Mouse (Mus musculus): ENCODE results near the gene BC024978. TPM values are rescaled to one million over a fixed set of nuclear protein-coding genes. Genes with fewer than 3 reads are reported as not detected.

Gene BC024978
- total and polyA plus RNA-seq, 3 experiments = 1.6 to 9.4 (median 1.7) TPM

- TF ChIP-seq NELFE (IDR thresholded peaks at IDR 0.05; ENCODE audit: low read depth, low read length) (peak; percentile 69), GABPA (IDR thresholded peaks at IDR 0.05; ENCODE audit: insufficient replicate concordance, low read depth, low read length) (no peak), JUN (IDR thresholded peaks at IDR 0.05; ENCODE audit: insufficient read depth, low read depth, low read length) (no peak), UBTF (IDR thresholded peaks at IDR 0.05; ENCODE audit: low read depth, low read length) (peak; percentile 83; the same call in 1 of the 2 replicates), ETS1 (conservative IDR thresholded peaks at IDR 0.05; ENCODE audit: low read depth, low read length) (no peak; the same call in 1 of the 2 replicates), TCF12 (IDR thresholded peaks at IDR 0.05; ENCODE audit: low read depth, low read length) (peak; percentile 78), NRF1 (IDR thresholded peaks at IDR 0.05; ENCODE audit: low read depth, low read length) (no peak), PAX5 (IDR thresholded peaks at IDR 0.05; ENCODE audit: low read length) (no peak), EP300 (IDR thresholded peaks at IDR 0.05; ENCODE audit: low read length) (no peak)
Observed at GRCm38 (mm10) chr7:27166229-27166613, 29.4 kb upstream of the BC024978 start (continued).

DNA sequence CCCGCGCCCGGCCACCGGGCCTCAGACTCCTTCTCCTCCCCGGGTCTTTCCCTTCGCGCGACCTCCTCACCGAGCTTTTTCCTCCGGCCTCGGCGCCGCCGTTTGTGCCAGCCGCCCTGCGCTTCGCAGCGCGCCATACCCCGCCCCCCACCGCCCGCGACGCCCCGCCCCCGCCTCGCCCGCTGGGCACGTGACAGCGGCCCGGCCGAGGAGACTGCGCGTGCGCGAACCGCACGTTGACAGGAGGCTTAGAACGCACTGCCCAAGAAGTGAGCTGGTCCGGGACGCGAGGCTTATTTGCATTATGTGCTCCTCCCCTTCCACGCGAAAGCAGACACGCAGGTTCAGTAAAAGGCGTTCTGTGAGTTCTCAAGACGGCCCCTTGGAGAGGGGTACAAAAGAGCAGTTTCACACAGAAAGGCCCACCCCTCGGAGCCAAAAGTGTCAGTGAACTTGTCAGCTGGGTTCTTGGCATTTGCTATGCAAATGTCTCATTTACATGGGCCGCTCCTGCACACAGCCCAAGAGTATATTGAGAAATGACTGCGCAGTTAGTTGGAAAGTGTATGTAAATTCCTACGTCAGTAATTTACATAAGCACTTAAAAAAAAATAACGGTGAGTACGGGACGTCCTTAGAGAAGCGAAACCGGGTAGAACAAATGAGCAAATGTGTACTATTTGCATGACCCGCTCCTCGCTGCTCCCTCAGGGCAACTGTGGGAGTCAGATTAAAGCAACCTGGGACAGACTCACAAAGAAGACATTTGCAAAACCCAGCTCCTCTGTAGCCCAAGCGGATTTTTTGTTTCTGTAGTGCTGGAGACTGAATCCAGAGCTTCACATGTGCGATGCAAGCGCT, 28.7 kb upstream of the BC024978 start, which contains the start of gene Egln2:
Egln2 (minus strand) TSS at position 189 of the 861 bp plus-strand sequence.
- peak; percentile 98 for DNase-seq (ENCODE audit: extremely low read depth)
- in situ Hi-C loops (cut with MboI; ENCODE audit: low pct_ligation_motif_present, low pct_unique_long_range_greater_than_20kb, low sequenced_read_pairs) (no loop called here), dilution Hi-C loops (cut with MboI; ENCODE audit: extremely low pct_ligation_motif_present, extremely low pct_unique_long_range_greater_than_20kb, low sequenced_read_pairs) (no loop called here)
- Histone ChIP-seq H3K4me2 (ENCODE audit: insufficient read depth, low read depth, poor library complexity, severe bottlenecking) (peak within 1 kb of the TSS; percentile 77), H3K9me3 (replicated peaks; ENCODE audit: low read length) (no peaks in the 10 kb centered on the region), H3K4me1 (ENCODE audit: control insufficient read depth in 1 of 2, insufficient read depth in 2 of 2) (peaks cover 27 to 60% of the 10 kb centered on the region in 2 experiments), H3K9ac (ENCODE audit: insufficient read depth, low read depth) (peak within 1 kb of the TSS; percentile 90), H3K27ac (ENCODE audit: insufficient read depth, low read depth) (peak within 1 kb of the TSS; percentile 99), H3K27me3 (replicated peaks) (no peaks in the 10 kb centered on the region), H3K4me3 (replicated peaks in 1 of 3; ENCODE audit: low read depth in 2 of 3, low read length in 2 of 3, poor library complexity in 1 of 3) (peak within 1 kb of the TSS; percentile 86 to 98 (median 92)), H3K36me3 (replicated peaks in 1 of 2; ENCODE audit: control insufficient read depth in 1 of 2, insufficient read depth in 1 of 2, low read length in 1 of 2) (peaks cover 26 to 60% of the 10 kb centered on the region in 2 experiments), H3K79me2 (replicated peaks; ENCODE audit: control insufficient read depth, extremely low read depth, insufficient read depth, poor library complexity, severe bottlenecking) (peaks cover 40% of the 10 kb centered on the region)
- TF ChIP-seq SMC3 (IDR thresholded peaks at IDR 0.05; ENCODE audit: low read depth, low read length) (0 out of 2 replicates have a peak, but pooled peaks have one; percentile 0), ELF1 (IDR thresholded peaks at IDR 0.05; ENCODE audit: low read depth, low read length) (0 out of 2 replicates have a peak, but pooled peaks have one; percentile 23), ZNF384 (IDR thresholded peaks at IDR 0.05; ENCODE audit: low read depth, low read length) (peak; percentile 98), NRF1 (IDR thresholded peaks at IDR 0.05; ENCODE audit: low read depth, low read length) (peak; percentile 80), CTCF (conservative IDR thresholded peaks at IDR 0.05 in 1 of 2, IDR thresholded peaks at IDR 0.05 in 1 of 2; ENCODE audit: low read depth in 2 of 2, low read length in 2 of 2) (no peak), USF2 (conservative IDR thresholded peaks at IDR 0.05; ENCODE audit: low read depth, low read length) (peak; percentile 64), E2F4 (IDR thresholded peaks at IDR 0.05; ENCODE audit: insufficient replicate concordance, low read depth, low read length) (no peak), PAX5 (IDR thresholded peaks at IDR 0.05; ENCODE audit: low read length) (no peak), MXI1 (IDR thresholded peaks at IDR 0.05; ENCODE audit: low read depth, low read length) (no peak; the same call in 1 of the 2 replicates), EP300 (IDR thresholded peaks at IDR 0.05; ENCODE audit: low read length) (peak; percentile 82), USF1 (IDR thresholded peaks at IDR 0.05; ENCODE audit: low read depth, low read length) (peak; percentile 84), MEF2A (IDR thresholded peaks at IDR 0.05; ENCODE audit: borderline replicate concordance, low read depth, low read length) (peak; percentile 82; the same call in 1 of the 2 replicates), KAT2A (IDR thresholded peaks at IDR 0.05; ENCODE audit: insufficient replicate concordance, low read length) (no peak), MAZ (IDR thresholded peaks at IDR 0.05; ENCODE audit: low read depth, low read length) (0 out of 2 replicates have a peak, but pooled peaks have one; percentile 57), MYC (IDR thresholded peaks at IDR 0.05; ENCODE audit: low read depth, low read length) (no peak; the same call in 1 of the 2 replicates), TCF12 (IDR thresholded peaks at IDR 0.05; ENCODE audit: low read depth, low read length) (peak; percentile 90), BHLHE40 (IDR thresholded peaks at IDR 0.05; ENCODE audit: low read depth, low read length) (peak; percentile 91), HCFC1 (IDR thresholded peaks at IDR 0.05; ENCODE audit: low read depth, low read length) (no peak; the same call in 1 of the 2 replicates), MAFK (IDR thresholded peaks at IDR 0.05; ENCODE audit: insufficient replicate concordance, low read length) (peak; percentile 77), NELFE (IDR thresholded peaks at IDR 0.05; ENCODE audit: low read depth, low read length) (peak; percentile 84), CHD1 (IDR thresholded peaks at IDR 0.05; ENCODE audit: low read depth, low read length) (no peak), ZMIZ1 (IDR thresholded peaks at IDR 0.05; ENCODE audit: low read depth, low read length) (peak; percentile 94), POLR2AphosphoS2 (IDR thresholded peaks at IDR 0.05; ENCODE audit: low read depth, low read length) (peak; percentile 64; the same call in 1 of the 2 replicates), SIN3A (IDR thresholded peaks at IDR 0.05; ENCODE audit: low read length) (peak; percentile 76), JUN (IDR thresholded peaks at IDR 0.05; ENCODE audit: insufficient read depth, low read depth, low read length) (peak; percentile 61), UBTF (IDR thresholded peaks at IDR 0.05; ENCODE audit: low read depth, low read length) (no peak), TBP (conservative IDR thresholded peaks at IDR 0.05; ENCODE audit: low read depth, low read length) (peak; percentile 91), CHD2 (IDR thresholded peaks at IDR 0.05; ENCODE audit: low read length) (no peak; the same call in 1 of the 2 replicates), POLR2A (IDR thresholded peaks at IDR 0.05; ENCODE audit: low read depth, low read length) (peak; percentile 70), ZC3H11A (IDR thresholded peaks at IDR 0.05; ENCODE audit: low read depth, low read length) (no peak), MAX (IDR thresholded peaks at IDR 0.05; ENCODE audit: low read length) (no peak), RCOR1 (conservative IDR thresholded peaks at IDR 0.05; ENCODE audit: low read depth, low read length) (peak; percentile 65; the same call in 1 of the 2 replicates)

Measured in CH12.LX (cell line).